Mouse (Mus musculus) C2C12 (cell line): ENCODE data around the gene Agap3. TPM values are rescaled to one million over a fixed set of nuclear protein-coding genes. Genes with fewer than 3 reads are reported as not detected.

Source experiments
- H3K27me3 ChIP-seq: one replicate; pipeline ENCODE4 v1.6.1; 2011; ENCODE audit not compliant: control insufficient read depth, insufficient read depth, insufficient read length
- H3K36me3 ChIP-seq: one replicate; pipeline ENCODE4 v1.6.1; 2011; ENCODE audit not compliant: control insufficient read depth, insufficient read depth
- H3K4me3 ChIP-seq: one replicate; pipeline ENCODE4 v1.5.1; 2011; ENCODE audit warnings: mild to moderate bottlenecking, control low read depth; ENCODE audit not compliant: poor library complexity, insufficient read depth, severe bottlenecking
- H3K79me2 ChIP-seq: one replicate; pipeline ENCODE4 v1.6.1; 2011; ENCODE audit not compliant: control insufficient read depth, insufficient read depth
- H3K79me3 ChIP-seq: one replicate; pipeline ENCODE4 v1.6.1; 2011; ENCODE audit warnings: low read depth, control low read depth
- H3ac ChIP-seq: one replicate; pipeline ENCODE3; 2011; ENCODE audit warnings: low read depth; ENCODE audit not compliant: control insufficient read depth, insufficient read length
- CEBPB ChIP-seq: IDR thresholded peaks from one replicate; pipeline ENCODE4 v1.6.1; 2011; ENCODE audit warnings: low read depth, mild to moderate bottlenecking, control low read depth, moderate library complexity
- CTCF ChIP-seq: IDR thresholded peaks from one replicate; pipeline ENCODE4 v1.5.1; 2011; ENCODE audit not compliant: control insufficient read depth, insufficient read depth, insufficient read length
- FOSL1 ChIP-seq: IDR thresholded peaks from one replicate; pipeline ENCODE4 v1.8.0; 2011; ENCODE audit warnings: mild to moderate bottlenecking, low read length; ENCODE audit not compliant: poor library complexity, insufficient read depth, severe bottlenecking
- MAX ChIP-seq: IDR thresholded peaks from one replicate; pipeline ENCODE4 v1.6.1; 2011; ENCODE audit warnings: mild to moderate bottlenecking, control low read depth
- MYOD1 ChIP-seq: IDR thresholded peaks from one replicate; pipeline ENCODE4 v1.6.1; 2011; ENCODE audit warnings: low read depth; ENCODE audit not compliant: control insufficient read depth, insufficient read length
- MYOG ChIP-seq: IDR thresholded peaks from one replicate; pipeline ENCODE4 v1.6.1; 2011; ENCODE audit not compliant: control insufficient read depth, insufficient read length; ENCODE audit errors: extremely low read depth
- USF1 ChIP-seq: IDR thresholded peaks from one replicate; pipeline ENCODE4 v1.6.1; 2011; ENCODE audit warnings: low read depth, mild to moderate bottlenecking, control low read depth, moderate library complexity
- polyA plus RNA-seq: library from polyadenylated mRNA; unstranded; fragments of >200 nt; fragmentation: generic; extraction: Trizol; gene quantifications from one replicate; pipeline ENCODE4 v1.2.1, GENCODE M21; 2012; ENCODE audit warnings: missing spikeins

Gene Agap3
- polyA plus RNA-seq, 1 experiment = 119 TPM

GRCm38 (mm10) chr5:24525360-24526189 lies 73.6 kb downstream of the Agap3 start:
- no peaks in the 10 kb centered on the region for H3K79me2 ChIP-seq
- no peaks in the 10 kb centered on the region for H3K36me3 ChIP-seq
- peaks cover 64% of the 10 kb centered on the region for H3K27me3 ChIP-seq
- H3ac ChIP-seq = no peak overlapping the region
- TF ChIP-seq USF1 (no peak), MAX (no peak), CEBPB (no peak), CTCF (no peak), MYOD1 (no peak), MYOG (no peak), FOSL1 (no peak)
- no peak overlapping the region for H3K4me3 ChIP-seq
- H3K79me3 ChIP-seq = no peaks in the 10 kb centered on the region

DNA sequence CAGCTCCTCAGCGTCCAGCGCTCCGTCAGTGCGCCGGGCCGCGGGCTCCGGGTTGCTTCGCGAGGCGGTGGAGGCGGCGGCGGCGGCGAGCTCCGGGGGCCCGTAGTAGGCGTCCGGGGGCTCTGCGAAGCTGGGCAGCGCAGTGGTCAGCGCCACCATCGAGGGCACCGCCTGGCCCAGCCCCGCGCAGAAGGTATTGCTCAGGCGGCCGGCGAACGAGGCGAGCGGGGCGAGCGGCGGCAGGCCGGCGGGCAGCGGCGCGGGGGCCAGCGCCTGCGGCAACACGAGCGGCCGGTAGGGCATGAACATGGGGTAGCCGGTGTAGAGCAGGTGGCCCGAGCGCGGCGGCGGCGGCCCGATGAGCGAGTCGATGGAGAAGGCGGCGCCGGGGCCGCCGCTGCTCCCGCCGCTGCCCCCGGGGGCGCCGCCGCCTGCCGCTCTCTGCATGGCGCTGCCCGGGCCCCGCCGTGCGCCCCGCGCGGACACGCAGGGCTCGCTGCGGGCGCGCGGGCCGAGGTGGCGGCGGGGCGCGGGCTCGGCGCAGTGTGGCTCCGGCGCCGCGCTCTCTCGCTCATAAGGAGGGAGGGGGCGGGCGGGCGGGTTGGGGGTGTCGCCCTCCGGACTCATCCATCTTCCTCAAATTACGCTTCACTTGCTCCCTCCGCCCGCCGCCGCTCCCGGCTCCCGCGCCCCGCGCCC lies 74.4 kb downstream of the Agap3 start:
- H3ac ChIP-seq = no peak overlapping the region

GRCm38 (mm10) chr5:24526889-24527230 lies 74.9 kb downstream of the Agap3 start, which contains the start of gene Gbx1:
Gbx1 (minus strand) TSS chr5:24527202.
- no peaks in the 10 kb centered on the region for H3K79me2 ChIP-seq
- TF ChIP-seq CTCF (peak; percentile 50), CEBPB (no peak)
- no peaks in the 10 kb centered on the region for H3K79me3 ChIP-seq
- H3ac ChIP-seq = no peak within 1 kb of the TSS
- no peaks in the 10 kb centered on the region for H3K36me3 ChIP-seq
- no peak within 1 kb of the TSS for H3K4me3 ChIP-seq
- peaks cover 74% of the 10 kb centered on the region for H3K27me3 ChIP-seq

More for the DNA sequence above, 74.4 kb downstream of the Agap3 start:
- Histone ChIP-seq H3K27me3 (peaks cover 69% of the 10 kb centered on the region), H3K4me3 (no peak overlapping the region), H3K79me3 (no peaks in the 10 kb centered on the region), H3K36me3 (no peaks in the 10 kb centered on the region), H3K79me2 (no peaks in the 10 kb centered on the region)
- TF ChIP-seq MYOG (no peak), MYOD1 (no peak), CTCF (no peak), USF1 (no peak), FOSL1 (no peak), MAX (no peak), CEBPB (no peak)

DNA sequence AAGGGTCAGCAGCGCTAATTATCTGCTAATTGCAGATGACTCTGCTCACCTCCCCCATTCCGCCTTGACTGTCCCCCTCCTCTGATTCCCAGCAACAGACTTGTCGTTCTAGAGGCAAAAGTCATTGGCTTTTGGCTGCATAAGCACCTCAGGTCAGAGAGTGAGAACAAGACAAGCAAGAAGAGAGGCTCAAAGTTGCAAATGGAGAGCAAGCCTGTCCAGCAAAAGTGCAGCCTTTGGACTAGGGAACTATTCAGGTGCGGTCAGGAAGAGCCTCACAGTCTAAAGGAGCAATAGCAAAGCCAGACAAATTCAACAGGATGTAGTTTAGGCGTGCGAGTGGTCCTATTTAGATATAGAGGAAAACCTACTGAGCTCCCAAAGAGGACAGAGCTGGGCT lies 75.8 kb downstream of the Agap3 start:
- TF ChIP-seq USF1 (no peak), MAX (no peak), MYOG (no peak), MYOD1 (no peak), FOSL1 (no peak), CTCF (no peak), CEBPB (no peak)
- Histone ChIP-seq H3K79me3 (no peaks in the 10 kb centered on the region), H3K27me3 (peaks cover 72% of the 10 kb centered on the region), H3K36me3 (no peaks in the 10 kb centered on the region), H3ac (no peak overlapping the region), H3K79me2 (no peaks in the 10 kb centered on the region), H3K4me3 (no peak overlapping the region)

DNA sequence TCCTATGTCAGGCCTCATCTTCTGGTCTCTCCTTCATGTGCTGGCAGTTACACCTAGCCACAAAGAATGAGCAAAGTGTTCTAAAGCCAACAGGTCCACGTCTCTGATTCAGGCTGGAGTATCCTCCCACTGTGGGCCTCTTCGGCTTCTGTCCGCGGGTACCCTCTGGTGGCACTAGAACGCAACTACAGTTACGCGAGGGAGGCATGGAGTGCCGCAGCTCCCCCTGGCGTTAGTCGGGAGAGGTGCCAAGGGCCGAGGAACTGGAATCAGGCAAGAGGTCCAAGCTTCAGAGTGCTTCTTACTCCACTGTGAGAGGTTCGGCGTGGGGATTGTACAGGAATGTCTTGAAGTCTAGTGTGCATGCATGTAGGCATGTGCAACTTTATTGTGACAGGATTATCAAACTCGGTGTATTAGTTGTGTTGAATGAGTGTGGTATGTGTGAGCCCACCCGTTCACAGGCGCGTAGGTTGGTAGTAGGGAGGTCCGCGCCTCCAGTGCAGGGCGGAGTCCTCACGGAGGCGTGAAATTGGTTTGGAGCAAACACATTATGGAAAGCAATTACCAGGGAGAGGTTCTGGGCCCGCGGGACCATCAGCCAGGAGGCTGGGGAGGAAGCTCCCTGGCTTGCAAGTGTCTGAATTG lies 78.2 kb downstream of the Agap3 start:
- Histone ChIP-seq H3K27me3 (peaks cover 60% of the 10 kb centered on the region), H3ac (no peak overlapping the region), H3K36me3 (no peaks in the 10 kb centered on the region), H3K4me3 (no peak overlapping the region), H3K79me2 (no peaks in the 10 kb centered on the region), H3K79me3 (no peaks in the 10 kb centered on the region)
- no peak for TF ChIP-seq MYOD1
- no peak for TF ChIP-seq FOSL1
- no peak for TF ChIP-seq CEBPB
- no peak for TF ChIP-seq USF1
- peak; percentile 99 for TF ChIP-seq CTCF
- peak; percentile 45 for TF ChIP-seq MAX
